Mouse (Mus musculus) ES-E14 (cell line): Measurements from ENCODE around the gene Eva1a.

ENCODE experiments used
- CHD2 ChIP-seq: IDR thresholded peaks from 2 replicates; pipeline ENCODE4 v1.6.1; 2014; ENCODE audit warnings: mild to moderate bottlenecking, low read depth, low read length, inconsistent platforms
- HCFC1 ChIP-seq: IDR thresholded peaks from 2 replicates; pipeline ENCODE4 v1.6.1; 2012; ENCODE audit warnings: low read length, inconsistent platforms, borderline replicate concordance; ENCODE audit not compliant: insufficient read depth
- ZC3H11A ChIP-seq: IDR thresholded peaks from 2 replicates; pipeline ENCODE4 v1.6.1; 2012; ENCODE audit warnings: low read depth, mild to moderate bottlenecking, inconsistent platforms, low read length, borderline replicate concordance

DNA sequence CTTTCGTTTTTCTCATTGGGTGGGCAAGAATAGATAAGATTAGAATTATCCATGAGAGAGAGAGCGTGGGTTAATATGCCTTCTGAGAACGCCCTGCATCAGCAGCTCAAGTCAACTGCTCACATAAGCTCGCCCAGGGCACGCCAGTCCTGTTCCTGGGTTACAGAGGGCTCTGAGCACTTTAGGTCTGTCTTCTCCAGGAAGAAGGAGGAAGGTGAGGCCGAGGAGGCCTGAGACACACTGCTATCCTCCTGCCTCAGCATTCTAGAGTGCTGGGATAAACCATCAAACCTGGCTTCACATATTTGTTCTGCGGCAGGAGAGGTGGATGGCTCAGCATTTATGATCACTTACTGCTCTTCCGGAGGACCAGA lies 10.3 kb upstream of the Eva1a start:
- TF ChIP-seq CHD2 (no peak), ZC3H11A (no peak), HCFC1 (no peak)
